Mouse (Mus musculus): ENCODE measurements around the gene Rangrf. TPM values are rescaled to one million over a fixed set of nuclear protein-coding genes. Genes with fewer than 3 reads are reported as not detected.
A peak's percentile ranks its signal among the peaks of the same experiment; 100 is the strongest.
"Not testable (repeated sequence)": the region's sequence is repeated elsewhere in the genome, so short reads cannot be mapped to it uniquely, and the experiment has no call there.

Rangrf gene
- 10 to 100 TPM; 23.5 to 25.1 TPM for total RNA-seq (2021)
- long read RNA-seq, experiment 1, transcript Rangrf-201 (5 exons, 820 nt) = major isoform, 6 of 7 reads
- long read RNA-seq, experiment 1, partial matches to known transcripts = 0 of 7 reads
- long read RNA-seq, experiment 1, other reads (novel, unspliced or antisense) = 1 of 7 reads
- long read RNA-seq, experiment 2, transcript Rangrf-201 (5 exons, 820 nt) = major isoform, 5 of 5 reads
- long read RNA-seq, experiment 2, partial matches to known transcripts = 0 of 5 reads
- long read RNA-seq, experiment 2, other reads (novel, unspliced or antisense) = 0 of 5 reads

DNA sequence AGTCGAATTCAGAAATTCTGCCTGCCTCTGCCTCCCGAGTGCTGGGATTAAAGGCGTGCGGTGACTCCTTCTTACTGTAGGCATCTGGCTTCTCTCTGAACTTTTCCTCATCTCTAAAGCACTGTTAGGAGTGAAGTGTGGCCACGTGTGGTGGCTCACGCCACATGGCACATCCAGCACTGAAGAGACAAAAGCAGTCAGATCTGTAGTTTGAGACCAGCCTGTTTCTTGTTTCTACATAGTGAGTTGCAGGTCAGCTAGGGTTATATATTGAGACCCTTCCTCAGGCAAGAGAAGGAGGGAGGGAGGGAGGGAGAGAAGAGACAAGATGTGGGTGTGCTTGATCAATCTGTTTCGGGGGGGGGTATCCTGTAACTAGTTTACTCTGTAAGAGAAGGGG is at the start of gene Rangrf:
Rangrf (minus strand) TSS at position 101 of the 400 bp plus-strand sequence.
- DNase-seq (ENCODE audit: low spot score in 2 of 2) = no peak

DNA sequence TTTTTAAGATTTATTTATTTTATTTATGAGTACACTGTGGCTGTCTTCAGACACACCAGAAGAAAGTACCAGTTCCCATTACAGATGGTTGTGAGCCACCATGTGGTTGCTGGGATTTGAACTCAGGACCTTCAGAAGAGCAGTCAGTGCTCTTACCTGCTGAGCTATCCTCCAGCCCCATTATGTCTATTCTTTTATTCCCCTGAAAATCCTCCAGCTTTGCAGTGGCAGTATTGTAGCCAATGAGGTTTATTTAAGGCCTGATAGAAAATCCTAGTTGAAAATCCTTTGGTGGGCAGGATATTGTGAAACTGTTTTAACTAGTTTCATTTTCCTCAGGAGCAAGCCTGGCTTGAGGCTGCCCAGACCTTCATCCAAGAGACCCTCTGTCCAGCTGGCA is 45.7 kb upstream of the Rangrf start:
- no peak for DNase-seq (ENCODE audit: low spot score in 2 of 2)

DNA sequence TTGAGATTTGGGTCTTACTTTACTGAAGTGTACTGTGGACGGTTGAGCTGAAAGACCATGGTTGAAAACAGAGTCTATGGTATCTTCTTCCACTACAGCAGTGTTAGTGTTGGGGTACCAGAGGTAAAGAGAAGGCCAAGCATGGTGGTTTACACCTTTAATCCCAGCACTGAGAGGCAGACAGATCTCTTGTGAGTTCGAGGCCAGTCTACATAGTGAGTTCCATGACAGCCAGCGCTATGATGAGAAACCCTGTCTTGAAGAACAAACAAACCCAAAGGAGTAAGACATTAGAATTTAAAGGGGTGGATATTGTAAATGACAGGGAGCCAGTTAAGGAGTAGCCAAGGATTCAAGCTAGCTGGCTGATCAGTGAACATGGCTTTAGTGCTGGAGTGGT is 41.8 kb upstream of the Rangrf start:
- DNase-seq (ENCODE audit: low spot score in 2 of 2) = no peak

DNA sequence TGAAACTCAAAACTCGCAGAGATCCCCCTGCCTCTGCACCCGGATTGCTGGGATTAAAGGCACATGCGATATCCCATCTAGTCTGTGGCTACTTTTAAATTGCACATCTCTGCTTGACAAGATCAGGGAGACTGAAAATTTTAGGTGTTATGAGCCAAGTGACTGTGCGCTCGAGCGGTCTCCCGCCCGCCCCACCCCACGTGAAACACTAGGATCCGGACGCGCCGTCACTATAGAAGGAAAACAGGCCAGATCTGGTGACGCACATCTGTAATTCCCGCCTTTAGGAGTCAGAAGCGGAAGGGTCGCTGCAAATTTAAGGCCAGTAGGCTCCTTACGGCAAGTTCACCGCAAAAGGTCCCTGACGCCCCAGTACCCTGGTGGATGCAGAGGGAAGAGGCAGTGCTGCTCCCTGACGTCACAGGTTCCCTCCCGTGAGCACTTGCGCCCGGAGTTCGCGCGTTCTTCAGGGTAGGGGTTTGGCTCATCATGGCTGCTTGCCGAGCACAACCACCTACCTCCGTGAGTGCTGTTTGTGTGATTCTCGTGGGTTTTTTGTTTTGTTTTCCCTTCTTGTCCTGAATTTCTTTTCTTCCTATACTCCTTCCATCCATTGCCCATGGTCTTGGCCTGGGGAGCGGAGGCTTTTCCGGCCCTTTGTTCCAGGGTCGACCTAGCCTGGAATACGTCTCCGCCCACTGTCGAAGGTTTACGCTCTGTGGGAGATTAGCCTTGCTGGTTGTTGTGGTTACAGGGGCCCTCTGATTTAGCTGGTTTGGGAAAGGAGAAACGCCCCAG is 40.9 kb upstream of the Rangrf start, which contains the start of gene Ctc1:
Ctc1 (plus strand) TSS at position 268 of the 798 bp plus-strand sequence.
- DNase-seq (ENCODE audit: low spot score in 2 of 2) = peak; percentile 67 to 86

DNA sequence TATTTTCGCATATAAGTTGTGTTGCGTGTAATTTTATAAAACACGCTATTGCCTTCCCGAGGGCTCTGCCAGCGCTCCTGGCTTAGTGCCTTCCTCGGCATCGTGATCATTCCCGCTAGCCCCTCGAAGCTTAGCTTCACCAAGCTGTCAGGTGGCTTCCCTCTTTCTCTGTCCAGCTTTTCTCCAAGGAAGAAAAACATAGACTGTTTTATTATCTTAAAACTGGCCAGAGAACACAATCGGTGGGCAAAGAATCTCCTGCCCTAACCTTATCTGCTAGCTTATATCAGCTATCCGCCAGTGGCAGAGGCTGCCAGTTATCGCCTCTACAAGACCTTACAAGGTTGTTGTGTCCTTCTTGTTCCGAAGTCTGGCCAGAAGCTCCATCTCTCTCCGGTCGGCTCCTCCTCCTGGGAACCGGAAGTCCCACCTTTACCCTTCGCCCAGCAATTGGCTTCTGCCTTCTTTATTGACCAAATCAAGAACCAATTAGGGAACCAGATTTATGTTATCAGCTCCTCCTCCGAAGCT is 37.2 kb upstream of the Rangrf start:
- peak; percentile 65 to 83 for DNase-seq (ENCODE audit: low spot score in 2 of 2)

DNA sequence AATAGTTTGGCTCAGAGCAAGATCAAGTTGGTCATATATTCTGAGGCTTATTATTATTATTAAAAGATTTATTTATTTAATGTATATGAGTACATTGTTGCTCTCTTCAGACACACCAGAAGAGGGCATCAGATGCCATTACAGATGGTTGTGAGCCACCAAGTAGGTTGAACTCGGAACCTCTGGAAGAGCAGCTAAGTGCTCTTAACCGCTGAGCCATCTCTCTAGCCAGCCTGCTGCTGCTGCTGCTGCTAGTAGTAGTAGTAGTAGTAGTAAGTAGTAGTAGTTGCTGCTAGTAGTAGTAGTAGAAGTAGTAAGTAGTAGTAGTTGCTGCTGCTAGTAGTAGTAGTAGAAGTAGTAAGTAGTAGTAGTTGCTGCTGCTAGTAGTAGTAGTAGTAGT is 36.5 kb upstream of the Rangrf start:
- not testable (repeated sequence) for DNase-seq (ENCODE audit: low spot score in 2 of 2)

DNA sequence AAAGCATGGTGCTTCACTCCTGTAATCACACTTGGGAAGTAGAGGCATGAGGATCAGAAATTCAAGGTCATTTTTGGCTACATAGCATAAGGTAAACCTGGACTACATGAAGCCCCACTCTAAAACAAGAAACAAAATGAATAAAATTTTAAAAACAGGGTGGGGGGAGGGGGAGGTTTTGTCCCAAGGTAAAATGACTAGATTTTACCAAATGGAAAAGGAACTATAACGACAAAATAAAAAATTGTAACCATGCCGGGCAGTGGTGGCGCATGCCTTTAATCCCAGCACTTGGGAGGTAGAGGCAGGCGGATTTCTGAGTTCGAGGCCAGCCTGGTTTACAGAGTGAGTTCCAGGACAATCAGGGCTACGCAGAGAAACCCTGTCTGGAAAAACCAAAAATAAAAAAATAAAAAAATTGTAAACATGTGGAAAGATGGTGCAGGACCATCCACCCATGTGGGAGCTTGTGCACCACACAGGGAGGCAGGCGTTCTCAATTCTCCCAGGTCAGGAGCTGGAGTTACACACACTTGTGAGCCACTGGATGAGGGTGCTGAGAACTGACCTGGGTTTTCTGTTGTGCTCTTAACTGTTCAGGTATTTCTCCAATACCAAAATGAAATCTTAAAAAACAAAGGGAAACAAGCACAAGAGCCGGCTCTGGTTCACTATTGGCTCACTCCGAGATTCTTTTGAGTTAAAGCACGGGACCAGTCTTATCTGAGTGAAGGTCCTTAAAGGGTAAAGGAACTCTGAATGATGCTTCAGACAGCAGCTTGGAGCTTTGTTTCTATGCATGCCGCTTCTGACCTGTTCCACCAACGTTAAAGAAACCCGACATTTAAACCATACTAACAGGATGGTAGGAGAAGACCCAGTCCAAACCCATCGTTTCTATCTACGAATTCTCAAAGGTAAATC is 35.7 kb upstream of the Rangrf start:
- no peak for DNase-seq (ENCODE audit: low spot score in 2 of 2)

DNA sequence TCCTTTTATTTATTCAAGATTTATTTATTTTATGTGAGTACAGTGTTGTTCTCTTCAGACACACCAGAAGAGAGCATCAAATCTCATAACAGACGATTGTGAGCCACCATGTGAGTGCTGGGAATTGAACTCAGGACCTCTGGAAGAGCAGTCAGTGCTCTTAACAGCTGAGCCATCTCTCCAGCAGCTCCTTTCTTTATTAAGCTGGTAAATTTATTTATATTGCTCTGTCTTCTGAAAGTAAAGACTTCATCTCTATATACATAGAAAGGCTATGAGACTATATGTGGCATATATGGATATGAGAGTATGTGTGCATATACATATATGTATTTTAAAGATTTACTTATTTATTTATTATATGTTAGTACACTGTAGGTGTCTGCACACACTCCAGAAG is 34.5 kb upstream of the Rangrf start:
- DNase-seq (ENCODE audit: low spot score in 2 of 2) = no peak

DNA sequence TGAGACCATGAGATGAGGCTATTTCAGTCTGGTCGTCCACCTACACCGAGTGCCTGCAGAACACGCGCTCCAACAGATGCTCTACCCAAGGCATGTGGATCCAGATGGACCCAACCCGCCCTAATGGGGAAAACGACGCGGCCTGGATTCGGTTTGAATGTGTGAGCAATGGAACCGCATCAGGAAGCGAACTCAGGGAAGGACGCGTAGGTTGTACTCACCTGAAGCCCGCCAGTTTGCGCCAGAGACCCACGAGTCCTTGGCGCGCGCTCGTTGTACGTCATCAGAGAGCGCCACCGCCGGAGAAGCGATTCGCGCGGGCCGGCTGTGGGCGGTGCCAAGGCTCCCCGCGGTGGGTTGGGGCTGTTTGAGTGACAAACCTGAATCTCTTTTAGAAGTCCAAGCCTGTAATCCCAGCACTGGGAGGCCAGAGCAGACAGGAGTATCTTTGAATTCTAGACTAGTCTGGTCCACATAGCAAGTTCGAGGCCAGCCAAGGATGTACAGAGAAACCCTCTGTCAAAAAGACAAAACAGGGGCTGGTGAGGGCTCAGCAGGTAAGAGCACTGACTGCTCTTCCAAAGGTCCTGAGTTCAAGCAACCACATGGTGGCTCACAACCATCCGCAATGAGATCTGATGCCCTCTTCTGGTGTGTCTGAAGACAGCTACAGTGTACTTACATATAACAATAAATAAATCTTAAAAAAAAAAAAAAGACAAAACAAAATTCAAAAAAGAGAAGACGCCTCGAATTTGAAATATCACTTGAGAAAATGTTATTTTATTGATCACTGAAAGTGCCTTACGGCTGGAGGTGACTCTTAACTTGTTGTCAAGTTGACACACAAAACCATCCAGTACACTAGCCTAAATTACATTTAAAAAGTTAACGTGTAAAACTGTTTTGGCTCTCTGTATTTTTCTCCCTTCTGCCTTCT is 33.5 kb upstream of the Rangrf start, which contains the start of gene Pfas:
Pfas (minus strand) TSS at position 279 of the 940 bp plus-strand sequence.
- DNase-seq (ENCODE audit: low spot score in 2 of 2) = peak; percentile 88 to 93

DNA sequence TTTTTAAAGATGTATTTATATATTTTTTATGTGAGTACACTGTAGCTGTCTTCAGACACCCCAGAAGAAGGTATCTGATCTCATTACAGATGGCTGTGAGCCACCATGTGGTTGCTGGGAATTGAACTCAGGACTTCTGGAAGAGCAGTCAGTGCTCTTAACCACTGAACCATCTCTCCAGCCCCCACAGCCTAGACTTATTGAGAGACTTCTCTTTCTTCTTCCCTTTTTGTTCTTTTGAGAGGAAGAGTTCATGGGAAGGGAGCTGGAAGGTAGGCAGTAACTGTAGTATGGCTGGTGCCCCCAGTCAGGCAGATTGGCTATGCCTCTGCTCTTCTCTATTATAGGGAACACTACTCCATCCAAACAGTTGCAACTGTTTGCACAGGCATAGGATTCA is 31.6 kb upstream of the Rangrf start:
- DNase-seq (ENCODE audit: low spot score in 2 of 2) = not testable (repeated sequence)

DNA sequence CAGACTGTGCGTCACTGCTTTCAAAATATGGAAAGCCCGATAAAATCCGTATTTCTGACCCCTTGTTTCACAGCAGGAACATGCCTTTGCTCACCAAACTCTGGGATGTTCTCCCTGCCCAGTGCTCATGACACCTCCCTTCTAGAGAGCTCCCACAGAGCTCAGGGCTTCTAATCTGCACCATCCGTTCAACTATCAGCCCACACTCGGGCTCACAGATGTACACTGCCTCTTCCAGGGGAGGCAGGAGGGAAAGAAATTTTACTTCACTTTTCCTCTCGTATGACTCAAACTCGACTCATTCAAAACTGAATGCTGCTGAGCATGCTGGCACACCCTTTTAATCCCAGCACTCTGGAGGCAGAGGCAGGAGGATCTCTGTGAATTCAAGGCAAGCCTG is 30.2 kb upstream of the Rangrf start:
- DNase-seq (ENCODE audit: low spot score in 2 of 2) = no peak

DNA sequence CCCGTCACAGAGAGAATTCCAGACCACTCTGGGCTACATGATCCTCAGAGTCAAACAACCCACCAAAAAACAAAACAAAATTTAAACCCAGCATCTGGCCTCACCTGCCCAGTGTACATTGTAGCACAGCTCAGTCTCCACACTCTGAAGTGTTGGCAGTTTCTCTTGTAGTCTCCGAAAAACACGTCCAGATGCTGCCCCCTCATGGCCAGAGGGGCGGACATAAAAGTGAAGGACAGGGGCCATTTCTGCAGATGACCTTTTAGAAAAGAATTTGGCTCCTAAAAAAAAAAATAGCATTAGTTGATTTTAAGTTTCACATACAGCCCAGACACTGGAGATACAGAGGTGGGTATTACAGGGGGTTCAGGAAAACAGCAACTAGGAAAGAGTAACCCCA is 28.6 kb upstream of the Rangrf start:
- DNase-seq (ENCODE audit: low spot score in 2 of 2) = no peak

DNA sequence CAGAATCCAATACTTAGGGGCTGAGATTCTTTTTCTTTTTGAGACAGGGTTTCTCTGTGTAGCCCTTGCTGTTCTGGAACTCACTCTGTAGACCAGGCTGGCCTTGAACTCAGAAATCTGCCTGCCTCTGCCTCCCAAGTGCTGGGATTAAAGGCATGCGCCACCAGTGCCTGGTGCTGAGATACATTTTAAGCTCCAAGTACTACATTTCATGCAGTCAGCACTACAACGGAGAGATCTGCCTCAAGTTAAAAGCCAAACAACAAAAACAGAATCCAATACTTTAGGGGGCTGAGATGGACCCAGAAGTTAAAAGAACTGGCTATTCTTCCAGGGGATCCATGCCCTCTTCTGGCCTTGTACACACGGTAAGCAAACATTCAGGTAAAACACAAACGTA is 27.8 kb upstream of the Rangrf start:
- DNase-seq (ENCODE audit: low spot score in 2 of 2) = not testable (repeated sequence)

DNA sequence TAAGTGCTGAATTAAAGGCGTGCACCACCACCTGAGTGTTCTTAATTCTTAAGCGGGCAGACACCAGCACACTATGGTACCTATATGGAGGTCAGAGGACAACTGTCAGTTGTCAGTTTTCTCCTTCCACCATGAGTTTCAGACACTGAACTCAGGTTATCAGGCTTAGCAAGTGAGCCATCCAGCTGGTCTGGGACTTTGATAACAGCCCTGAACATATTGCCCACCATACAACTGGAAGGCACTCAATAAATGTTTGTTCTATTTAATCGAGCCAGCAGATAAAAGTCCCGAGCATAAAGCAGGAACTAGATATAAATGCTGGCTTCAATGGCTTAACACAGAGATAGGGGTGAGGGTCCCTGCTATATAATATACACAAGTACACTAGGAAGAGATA is 22.1 kb upstream of the Rangrf start:
- no peak for DNase-seq (ENCODE audit: low spot score in 2 of 2)

DNA sequence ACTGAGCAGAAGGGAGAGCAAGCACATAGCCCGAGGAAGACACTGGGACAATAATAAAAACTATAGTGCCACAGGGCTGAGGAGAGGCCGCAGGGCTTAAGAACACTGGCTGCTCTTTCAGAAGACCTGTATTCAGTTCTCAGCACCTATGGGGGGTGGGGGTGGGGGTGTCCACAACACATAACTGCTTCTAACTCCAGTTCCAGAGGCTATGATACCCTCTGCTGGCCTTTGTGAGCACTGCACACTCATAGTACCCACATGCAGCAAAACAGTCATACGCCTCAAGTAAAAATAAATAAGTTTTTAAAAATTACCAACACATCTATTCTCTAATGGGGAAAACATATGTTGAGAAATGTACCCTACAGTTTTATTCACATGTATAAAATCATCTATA is 19.4 kb upstream of the Rangrf start:
- no peak for DNase-seq (ENCODE audit: low spot score in 2 of 2)

DNA sequence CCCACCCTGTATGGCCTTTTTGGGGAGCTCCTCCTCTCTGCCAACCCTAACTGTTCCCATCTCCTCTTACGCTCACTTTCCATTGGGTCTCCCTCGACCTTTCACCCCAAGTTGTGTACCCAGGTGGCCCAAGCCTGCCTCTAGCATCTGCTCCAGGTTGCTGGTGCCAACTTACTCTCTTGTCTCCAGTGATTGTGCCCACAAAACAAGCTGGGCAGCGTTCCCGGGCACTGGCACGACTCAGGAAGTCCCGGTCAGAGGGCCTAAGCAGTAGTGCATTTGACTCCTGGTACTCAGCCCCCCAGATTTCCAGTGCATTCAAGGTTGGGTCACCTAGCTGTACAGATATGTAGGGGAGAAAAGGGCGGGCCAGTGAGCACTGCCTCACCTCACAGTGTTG is 18.1 kb upstream of the Rangrf start:
- DNase-seq (ENCODE audit: low spot score in 2 of 2) = no peak

DNA sequence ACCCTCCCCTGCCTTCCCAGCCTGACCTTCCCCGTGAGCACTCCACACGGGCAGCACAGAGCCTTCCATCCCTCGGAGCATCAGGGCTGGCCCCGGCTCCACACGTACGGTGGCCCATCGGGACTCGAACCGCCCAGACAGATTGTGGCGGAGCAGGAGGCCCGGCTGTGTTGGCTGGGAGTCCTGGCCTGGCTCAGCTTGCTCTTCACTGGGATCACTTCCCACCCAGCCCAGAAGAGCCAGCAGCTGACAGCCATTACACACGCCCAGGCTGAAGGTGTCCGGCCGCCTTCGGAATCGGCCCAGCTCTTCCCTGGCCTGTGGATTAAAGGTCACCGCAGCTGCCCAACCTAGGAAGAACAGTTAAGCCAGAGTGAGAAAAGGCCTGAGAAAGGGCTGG is 13.4 kb upstream of the Rangrf start:
- DNase-seq (ENCODE audit: low spot score in 2 of 2) = peak in 1 of 2 experiments; percentile 42

DNA sequence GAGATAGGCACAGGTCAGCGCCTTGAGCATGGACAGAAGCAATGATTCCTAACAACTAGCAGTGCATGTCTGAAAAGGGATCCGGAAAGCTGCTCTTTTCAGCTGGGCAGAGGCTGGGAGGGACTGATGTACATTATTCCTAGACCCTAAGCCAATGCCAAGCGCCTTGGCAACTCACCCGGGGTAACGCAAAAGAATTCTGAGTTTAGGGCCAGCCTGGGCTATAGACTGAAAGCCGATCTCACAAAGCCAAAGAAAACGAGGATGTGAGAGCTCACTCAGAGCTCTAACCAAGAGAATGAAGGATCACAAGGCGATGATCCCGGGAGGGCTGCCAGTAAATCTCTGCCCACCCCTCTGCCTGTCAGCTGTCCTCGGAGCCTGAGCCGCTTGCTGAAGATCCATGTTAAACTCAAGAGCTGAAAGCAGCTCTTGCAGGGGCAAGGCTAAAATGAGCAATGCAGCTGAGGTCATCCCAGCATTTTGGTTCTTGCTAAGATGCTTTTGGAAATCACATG is 12.4 kb upstream of the Rangrf start:
- DNase-seq (ENCODE audit: low spot score in 2 of 2) = no peak

DNA sequence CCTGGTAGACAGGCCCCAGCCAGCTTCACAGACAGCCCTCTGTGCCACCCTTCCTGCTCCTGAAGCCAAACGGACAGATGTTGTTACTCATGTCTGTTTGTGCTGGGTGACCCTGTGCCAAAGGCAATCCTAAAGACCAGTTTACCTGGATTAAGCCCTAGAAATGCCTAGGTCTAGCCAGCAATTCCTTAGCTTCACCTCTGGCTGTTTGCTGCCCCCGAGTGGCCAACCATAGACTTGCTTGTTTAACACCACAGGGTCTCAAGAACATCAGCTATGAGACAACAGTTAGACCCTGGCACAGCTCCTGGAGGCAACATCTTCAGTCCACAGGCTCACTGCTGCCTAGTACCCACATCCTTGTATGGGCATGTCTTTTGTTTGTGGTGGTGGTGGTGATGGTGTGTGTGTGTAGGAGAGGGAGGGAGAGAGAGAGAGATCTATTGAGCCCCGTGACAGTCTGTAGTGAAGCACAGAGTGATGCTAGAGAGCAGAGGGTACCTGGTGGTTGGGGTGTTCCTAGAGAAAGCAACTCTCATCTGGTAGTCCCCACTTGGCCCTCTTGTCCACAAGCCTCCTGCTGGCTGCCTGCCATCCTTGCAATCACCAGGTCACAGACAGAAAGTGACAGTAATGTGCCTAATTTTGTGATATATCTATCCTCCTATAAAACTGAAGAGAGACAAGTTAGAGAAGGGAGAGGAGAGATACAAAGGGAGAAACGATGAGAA is 7.8 kb upstream of the Rangrf start:
- peak in 1 of 2 experiments; percentile 73 for DNase-seq (ENCODE audit: low spot score in 2 of 2)

All from gastrocnemius, postnatal 4 days (tissue).